ENCODE assay signal across 13 mouse cellular contexts in genomic region chr10:38421541-38421940, GRCm38 (mm10).
DNase-seq lines count a peak whose midpoint lies in the region.
"Had no signal": no experiment of that assay in that cellular context is flagged by ENCODE, and none has a peak within 500 bp of the region (broad histone marks: within the 10 kb centered on the region; RNA-seq: fewer than 3 reads in every experiment).

No protein-coding gene starts in this region.

- DNase-seq in cerebellum, postnatal 25 days: peak; percentile 19 to 43
- no peak for DNase-seq in cerebellum, adult 11 months
- DNase-seq in gastrocnemius, postnatal 14 days: peak; percentile 11
- DNase-seq in gastrocnemius, adult 8-10 months (ENCODE audit: low spot score in 2 of 2): no peak
- peak; percentile 44 for DNase-seq in left cerebral cortex, postnatal 4 days
- no peak for DNase-seq in left cerebral cortex, postnatal 10 days (ENCODE audit: extremely low spot score in 1 of 2, low spot score in 2 of 2)
- no peak for DNase-seq in thymus, postnatal 10 days (ENCODE audit: low spot score in 2 of 2)
- DNase-seq: adrenal gland, adult 2 months; adrenal gland, postnatal 14 days; cerebellum, adult 18-20 months; cerebellum, adult 9-11 months; kidney, adult 18-20 months; kidney, adult 9 months had no signal

- intact Hi-C loops in gastrocnemius, postnatal 14 days (cut with DNase I; ENCODE audit: low total_unique reads): no loop called here
- intact Hi-C loops in left cerebral cortex, postnatal 4 days (cut with DNase I): no loop called here
- intact Hi-C loops in left cerebral cortex, postnatal 10 days (cut with DNase I): no loop called here

Comparison
In these comparisons a context has a peak if more than half of its experiments do, and no peak if none do; other contexts are left out.
1. DNase-seq: peak in cerebellum, postnatal 25 days (2 of 2), gastrocnemius, postnatal 14 days (single experiment) and left cerebral cortex, postnatal 4 days (single experiment); none in cerebellum, adult 11 months (single experiment), gastrocnemius, adult 8-10 months (0 of 2), left cerebral cortex, postnatal 10 days (0 of 2) and thymus, postnatal 10 days (0 of 2).